16 mouse cellular contexts compared by ENCODE assay signal in genomic region chr7:137773965-137774310, GRCm38 (mm10).
DNase-seq lines count a peak whose midpoint lies in the region; ATAC-seq and TF ChIP-seq lines count a peak whose summit lies in the region.
"Had no signal": no experiment of that assay in that cellular context is flagged by ENCODE, and none has a peak within 500 bp of the region (broad histone marks: within the 10 kb centered on the region; RNA-seq: fewer than 3 reads in every experiment).

No protein-coding gene starts in this region.

- DNase-seq in intestine, embryonic 14.5 days (ENCODE audit: low spot score): peak; percentile 23
- peak; percentile 90 for DNase-seq in brain, embryonic 14.5 days (ENCODE audit: low read depth)
- DNase-seq in forebrain, embryonic 14.5 days (ENCODE audit: low spot score): peak; percentile 83
- no peak for DNase-seq in thymus, postnatal 10 days (ENCODE audit: low spot score in 2 of 2)
- DNase-seq in B cell, adult 2 months: no peak
- no peak for DNase-seq in yolk sac, embryonic 10.5 days (ENCODE audit: low spot score)
- DNase-seq: cerebellum, adult 2 months; embryo, embryonic 11 days; lung, embryonic 14.5 days; thymus, adult 18-20 months had no signal

- no peaks in the 10 kb centered on the region for H3K27me3 ChIP-seq in intestine, embryonic 14.5 days (replicated peaks; ENCODE audit: control insufficient read depth, insufficient read depth, low read length)
- no peaks in the 10 kb centered on the region for H3K27me3 ChIP-seq in intestine, embryonic 15.5 days (replicated peaks)
- no peaks in the 10 kb centered on the region for H3K27me3 ChIP-seq in forebrain, embryonic 14.5 days (replicated peaks; ENCODE audit: control insufficient read depth, insufficient read depth, low read length)
- H3K27me3 ChIP-seq in hindbrain, embryonic 16.5 days (replicated peaks; ENCODE audit: control insufficient read depth, insufficient read depth, low read length): no peaks in the 10 kb centered on the region
- H3K27me3 ChIP-seq: Patski had no signal

- H3K4me2 ChIP-seq in intestine, embryonic 14.5 days (ENCODE audit: low read length): no peak overlapping the region
- H3K4me2 ChIP-seq in intestine, embryonic 15.5 days (replicated peaks): no peak overlapping the region
- H3K4me2 ChIP-seq in forebrain, embryonic 14.5 days (ENCODE audit: low read length): no peak overlapping the region
- H3K4me2 ChIP-seq in hindbrain, embryonic 16.5 days (ENCODE audit: low read length): no peak overlapping the region
- H3K4me2 ChIP-seq: lung, embryonic 14.5 days had no signal

- H3K4me3 ChIP-seq in intestine, embryonic 14.5 days (ENCODE audit: low read depth, low read length): no peak overlapping the region
- no peak overlapping the region for H3K4me3 ChIP-seq in intestine, embryonic 15.5 days (replicated peaks)
- H3K4me3 ChIP-seq in forebrain, embryonic 14.5 days (ENCODE audit: low read depth, low read length): no peak overlapping the region
- no peak overlapping the region for H3K4me3 ChIP-seq in hindbrain, embryonic 16.5 days (ENCODE audit: low read length)

- no peak for TF ChIP-seq CTCF in brain, embryonic 14.5 days (IDR thresholded peaks at IDR 0.05; ENCODE audit: borderline replicate concordance, extremely low read depth, insufficient read depth, insufficient read length)

- ATAC-seq in intestine, embryonic 14.5 days (replicated peaks; ENCODE audit: low FRiP score, low TSS enrichment, low read depth): no peak
- no peak for ATAC-seq in intestine, embryonic 15.5 days
- peak; percentile 95 for ATAC-seq in forebrain, embryonic 14.5 days
- no peak for ATAC-seq in hindbrain, embryonic 16.5 days
- ATAC-seq: intestine, embryonic 16.5 days; Patski had no signal

- no peak for TF ChIP-seq POLR2A in brain, embryonic 14.5 days (IDR thresholded peaks at IDR 0.05; ENCODE audit: borderline replicate concordance, extremely low read depth, insufficient read depth, insufficient read length, poor library complexity, severe bottlenecking)

- no peaks in the 10 kb centered on the region for H3K9me3 ChIP-seq in intestine, embryonic 14.5 days (ENCODE audit: control insufficient read depth, low read length)
- H3K9me3 ChIP-seq in intestine, embryonic 15.5 days: no peaks in the 10 kb centered on the region
- no peaks in the 10 kb centered on the region for H3K9me3 ChIP-seq in forebrain, embryonic 14.5 days (replicated peaks; ENCODE audit: control insufficient read depth, low read length)
- H3K9me3 ChIP-seq in hindbrain, embryonic 16.5 days (ENCODE audit: control insufficient read depth, low read length): no peaks in the 10 kb centered on the region

- no peaks in the 10 kb centered on the region for H3K36me3 ChIP-seq in intestine, embryonic 14.5 days (ENCODE audit: control insufficient read depth, insufficient read depth, low read length)
- H3K36me3 ChIP-seq in intestine, embryonic 15.5 days: no peaks in the 10 kb centered on the region
- no peaks in the 10 kb centered on the region for H3K36me3 ChIP-seq in forebrain, embryonic 14.5 days (ENCODE audit: control insufficient read depth, insufficient read depth, low read length)
- no peaks in the 10 kb centered on the region for H3K36me3 ChIP-seq in hindbrain, embryonic 16.5 days (ENCODE audit: control insufficient read depth, insufficient read depth, low read length)

- no peaks in the 10 kb centered on the region for H3K4me1 ChIP-seq in intestine, embryonic 14.5 days (replicated peaks; ENCODE audit: control insufficient read depth, insufficient read depth, low read length)
- H3K4me1 ChIP-seq in intestine, embryonic 15.5 days (replicated peaks): no peaks in the 10 kb centered on the region
- H3K4me1 ChIP-seq in forebrain, embryonic 14.5 days (ENCODE audit: control insufficient read depth, insufficient read depth, low read length): peaks cover 7% of the 10 kb centered on the region
- peaks cover 10% of the 10 kb centered on the region for H3K4me1 ChIP-seq in hindbrain, embryonic 16.5 days (ENCODE audit: control insufficient read depth, insufficient read depth, low read depth, low read length)

- WGBS in intestine, embryonic 14.5 days: 66% methylated on average over 7 of the region's 7 CpGs
- 66% methylated on average over 7 of the region's 7 CpGs for WGBS in intestine, embryonic 15.5 days
- WGBS in forebrain, embryonic 14.5 days: 14% methylated on average over 7 of the region's 7 CpGs
- 26% methylated on average over 7 of the region's 7 CpGs for WGBS in hindbrain, embryonic 16.5 days

- no peak overlapping the region for H3K9ac ChIP-seq in intestine, embryonic 14.5 days (ENCODE audit: low read length)
- no peak overlapping the region for H3K9ac ChIP-seq in intestine, embryonic 15.5 days
- no peak overlapping the region for H3K9ac ChIP-seq in forebrain, embryonic 14.5 days (ENCODE audit: low read length)
- H3K9ac ChIP-seq in hindbrain, embryonic 16.5 days (ENCODE audit: low read depth, low read length): peak overlapping the region; percentile 14; the same call in 1 of the 2 replicates
- H3K9ac ChIP-seq: lung, embryonic 14.5 days had no signal

- no peak overlapping the region for H3K27ac ChIP-seq in intestine, embryonic 14.5 days (ENCODE audit: low read depth)
- no peak overlapping the region for H3K27ac ChIP-seq in intestine, embryonic 15.5 days
- peak overlapping the region; percentile 73 for H3K27ac ChIP-seq in forebrain, embryonic 14.5 days (ENCODE audit: low read depth, low read length)
- no peak overlapping the region; the same call in 1 of the 2 replicates for H3K27ac ChIP-seq in hindbrain, embryonic 16.5 days (ENCODE audit: low read depth, low read length)
- H3K27ac ChIP-seq: kidney, postnatal 0 days; macrophage had no signal

Comparison
In these comparisons a context has a peak if more than half of its experiments do, and no peak if none do; other contexts are left out.
1. DNase-seq: peak in intestine, embryonic 14.5 days (single experiment), brain, embryonic 14.5 days (single experiment) and forebrain, embryonic 14.5 days (single experiment); none in thymus, postnatal 10 days (0 of 2), B cell, adult 2 months (0 of 2) and yolk sac, embryonic 10.5 days (single experiment).